Mouse (Mus musculus): ENCODE measurements around the gene Ifi27. TPM values are rescaled to one million over a fixed set of nuclear protein-coding genes. Genes with fewer than 3 reads are reported as not detected.
A peak's percentile ranks its signal among the peaks of the same experiment; 100 is the strongest.

Gene Ifi27
- polyA plus RNA-seq (2015; fragmentation: Nextera tagmentation; extraction: Ambion mirVana), result 15.6 and 15.9 TPM in 2 replicates

DNA sequence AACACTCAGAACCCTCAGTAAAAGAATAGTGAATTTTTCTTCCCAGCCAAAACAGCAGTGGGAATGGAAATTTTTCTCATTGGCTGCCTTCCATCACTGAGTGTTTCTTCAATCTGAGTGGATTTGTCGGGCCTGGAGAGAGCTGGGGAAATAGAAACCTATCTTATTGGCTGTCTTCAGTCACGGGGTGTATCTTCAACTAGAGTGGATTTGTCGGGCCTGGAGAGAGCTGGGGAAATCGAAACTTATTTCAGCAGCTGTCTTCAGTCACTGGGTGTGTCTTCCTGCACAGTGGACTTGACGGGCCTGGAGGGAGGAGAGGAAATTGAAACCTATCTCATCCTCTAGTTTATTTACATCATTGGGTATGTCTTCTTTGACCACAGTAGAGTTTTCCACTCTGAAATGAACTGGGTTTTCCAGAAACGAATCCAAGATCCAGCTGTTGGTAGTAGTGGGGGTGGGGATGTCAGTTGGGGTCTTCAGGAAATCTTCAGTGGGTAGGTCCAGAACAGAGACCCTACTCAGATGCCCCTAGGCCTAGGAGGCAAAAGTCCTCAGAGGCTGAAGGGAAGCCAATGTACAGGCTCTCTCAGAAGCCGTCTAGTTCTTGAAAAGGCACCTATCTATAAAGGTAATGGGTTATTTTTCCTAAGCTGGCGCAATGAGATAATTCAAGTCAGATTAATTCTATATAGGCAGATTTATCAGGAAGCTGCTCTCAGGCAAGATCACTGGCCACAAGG is at the start of gene Ifi27:
Ifi27 (plus strand) TSS at position 226 of the 746 bp plus-strand sequence.
- 38% methylated on average over 8 of the region's 8 CpGs for WGBS (ENCODE audit: insufficient replicate concordance)
- Histone ChIP-seq H3K4me1 (replicated peaks) (no peaks in the 10 kb centered on the region), H3K4me3 (replicated peaks) (peak within 1 kb of the TSS; percentile 18; the same call in 1 of the 2 replicates), H3K27ac (no peak within 1 kb of the TSS; the same call in 1 of the 2 replicates), H3K9me3 (replicated peaks) (no peaks in the 10 kb centered on the region), H3K27me3 (no peaks in the 10 kb centered on the region), H3K9ac (no peak within 1 kb of the TSS), H3K4me2 (peak within 1 kb of the TSS; percentile 44), H3K36me3 (no peaks in the 10 kb centered on the region)
- ATAC-seq (ENCODE audit: low read depth), result peak; percentile 87
- DNase-seq, result no peak

DNA sequence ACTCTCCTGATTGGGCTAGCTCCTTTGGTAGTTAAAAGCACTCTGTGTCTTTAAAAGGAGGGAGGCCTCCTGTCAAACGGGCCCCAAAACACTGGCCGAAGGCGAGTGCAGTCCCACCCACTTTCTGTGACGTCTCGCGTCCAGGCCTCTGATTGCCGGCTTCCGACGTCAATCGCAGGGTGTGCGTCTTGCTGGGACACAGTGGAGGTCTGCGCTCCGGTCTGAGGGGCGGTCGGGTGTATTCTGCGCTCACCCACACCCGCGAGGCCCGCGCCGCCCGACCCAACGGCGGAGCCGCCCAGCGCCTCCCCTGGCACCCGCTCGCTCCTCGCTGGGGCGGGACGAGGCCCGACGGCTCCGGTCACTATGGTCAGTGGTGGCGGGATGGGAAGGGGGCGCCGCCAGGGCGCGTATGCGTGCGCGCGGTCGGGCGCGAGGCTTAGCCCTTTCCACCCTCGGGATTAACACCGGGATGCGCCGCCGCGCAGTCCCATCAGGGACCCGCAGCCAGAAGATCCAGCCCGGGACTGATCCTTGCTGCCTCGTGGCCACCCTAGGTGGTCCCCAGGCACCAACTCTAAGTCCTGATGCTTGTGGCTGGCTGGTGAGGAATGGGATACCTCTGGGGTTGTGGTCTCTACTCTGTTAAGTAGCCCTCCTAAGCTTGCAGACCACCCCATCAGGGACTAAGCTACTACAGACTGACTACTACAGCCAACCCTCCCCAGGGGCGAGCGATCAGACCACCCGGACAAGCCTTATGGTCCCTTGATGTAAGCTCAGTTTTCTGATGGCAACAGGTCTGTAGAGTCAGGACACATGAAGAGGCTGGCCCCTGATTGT is 45.3 kb upstream of the Ifi27 start, which contains the start of gene Otub2:
Otub2 (plus strand) TSS at position 178 of the 843 bp plus-strand sequence.
- Histone ChIP-seq H3K36me3 (peaks cover 26% of the 10 kb centered on the region), H3K4me3 (replicated peaks) (peak within 1 kb of the TSS; percentile 94), H3K9me3 (replicated peaks) (no peaks in the 10 kb centered on the region), H3K27me3 (no peaks in the 10 kb centered on the region), H3K4me2 (peak within 1 kb of the TSS; percentile 82), H3K9ac (peak within 1 kb of the TSS; percentile 97), H3K4me1 (replicated peaks) (peaks cover 65% of the 10 kb centered on the region), H3K27ac (peak within 1 kb of the TSS; percentile 99)
- under 1% methylated on average over 58 of the region's 58 CpGs for WGBS (ENCODE audit: insufficient replicate concordance)
- DNase-seq (peak; percentile 96), ATAC-seq (ENCODE audit: low read depth) (peak; percentile 89)

DNA sequence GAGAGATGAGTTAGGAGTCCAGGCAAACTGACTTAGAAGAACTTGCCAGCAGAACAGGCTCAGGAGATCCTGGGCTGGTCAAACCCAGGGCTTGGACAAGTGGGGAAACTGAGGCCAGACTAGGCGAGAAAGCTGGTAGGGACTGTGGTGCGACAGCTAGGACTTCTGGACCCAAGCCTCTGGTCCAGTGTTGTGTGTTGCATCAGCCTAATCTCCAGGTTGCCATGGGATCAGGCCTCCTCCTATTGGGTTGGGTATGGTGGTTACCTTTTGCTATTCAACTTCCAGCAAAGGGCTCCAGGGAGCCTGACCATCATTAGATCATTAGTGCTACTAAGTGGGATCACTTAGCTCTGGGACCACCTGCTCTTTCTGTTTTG is 44.7 kb upstream of the Ifi27 start:
- DNase-seq (peak; percentile 59), ATAC-seq (ENCODE audit: low read depth) (peak; percentile 10; the same call in 1 of the 2 replicates)
- H3K9ac ChIP-seq, result peak overlapping the region; percentile 97
- peak overlapping the region; percentile 94 for H3K4me3 ChIP-seq (replicated peaks)
- peak overlapping the region; percentile 82 for H3K4me2 ChIP-seq
- WGBS (ENCODE audit: insufficient replicate concordance), result 45% methylated on average over 2 of the region's 2 CpGs
- H3K27me3 ChIP-seq, result no peaks in the 10 kb centered on the region
- H3K36me3 ChIP-seq, result peaks cover 26% of the 10 kb centered on the region
- H3K9me3 ChIP-seq (replicated peaks), result no peaks in the 10 kb centered on the region
- peak overlapping the region; percentile 99 for H3K27ac ChIP-seq
- H3K4me1 ChIP-seq (replicated peaks), result peaks cover 71% of the 10 kb centered on the region

DNA sequence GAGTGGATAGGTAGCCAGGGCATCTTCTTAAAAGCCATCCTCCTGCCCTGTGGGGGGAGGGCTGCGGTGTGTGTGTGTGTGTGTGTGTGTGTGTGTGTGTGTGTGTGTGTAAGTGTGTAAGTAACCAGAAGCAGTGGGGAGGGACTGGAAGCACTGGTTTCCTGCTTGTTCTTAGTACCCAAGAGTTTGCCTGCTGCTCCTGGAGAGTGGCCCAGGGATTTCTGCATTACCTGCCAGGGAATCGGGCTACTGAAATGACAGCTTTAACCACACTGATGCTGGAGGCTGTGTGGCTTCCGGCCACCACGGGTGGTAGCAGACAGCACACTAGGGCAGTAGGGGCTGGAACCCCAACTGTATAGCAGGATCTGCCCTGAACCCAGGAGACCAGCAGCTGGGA is 44.0 kb upstream of the Ifi27 start:
- Histone ChIP-seq H3K27me3 (no peaks in the 10 kb centered on the region), H3K27ac (peak overlapping the region; percentile 99), H3K4me2 (peak overlapping the region; percentile 82), H3K4me1 (replicated peaks) (peaks cover 75% of the 10 kb centered on the region), H3K4me3 (replicated peaks) (peak overlapping the region; percentile 94), H3K9ac (peak overlapping the region; percentile 97), H3K36me3 (peaks cover 26% of the 10 kb centered on the region), H3K9me3 (replicated peaks) (no peaks in the 10 kb centered on the region)
- no peak for ATAC-seq (ENCODE audit: low read depth)
- DNase-seq, result no peak
- WGBS (ENCODE audit: insufficient replicate concordance), result 56% methylated on average over 4 of the region's 4 CpGs

DNA sequence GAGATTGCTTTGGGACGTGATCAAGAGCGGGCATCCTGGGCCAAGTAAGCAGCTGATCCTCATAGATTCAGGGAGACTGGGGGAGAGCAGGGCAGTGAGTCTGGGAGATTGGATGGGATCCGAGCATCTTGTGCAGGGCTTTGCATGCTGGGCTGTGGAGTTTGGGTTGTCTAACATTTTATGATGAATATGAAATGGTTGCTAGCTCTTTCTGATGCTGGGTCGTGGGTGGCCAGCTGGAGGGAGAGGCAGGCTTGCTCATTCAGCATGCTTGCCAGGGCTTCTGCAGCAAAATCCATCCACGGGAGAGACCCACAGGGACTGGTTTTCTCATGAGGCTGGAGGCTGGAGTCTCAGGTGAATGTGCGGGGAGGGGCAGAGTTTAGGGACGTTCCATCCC is 42.9 kb upstream of the Ifi27 start:
- peaks cover 31% of the 10 kb centered on the region for H3K36me3 ChIP-seq
- H3K4me2 ChIP-seq, result peak overlapping the region; percentile 82
- WGBS (ENCODE audit: insufficient replicate concordance), result 85% methylated on average over 7 of the region's 7 CpGs
- no peaks in the 10 kb centered on the region for H3K9me3 ChIP-seq (replicated peaks)
- no peak for DNase-seq
- peak overlapping the region; percentile 97 for H3K9ac ChIP-seq
- peaks cover 83% of the 10 kb centered on the region for H3K4me1 ChIP-seq (replicated peaks)
- H3K4me3 ChIP-seq (replicated peaks), result peak overlapping the region; percentile 94
- no peaks in the 10 kb centered on the region for H3K27me3 ChIP-seq
- no peak for ATAC-seq (ENCODE audit: low read depth)
- peak overlapping the region; percentile 99 for H3K27ac ChIP-seq

DNA sequence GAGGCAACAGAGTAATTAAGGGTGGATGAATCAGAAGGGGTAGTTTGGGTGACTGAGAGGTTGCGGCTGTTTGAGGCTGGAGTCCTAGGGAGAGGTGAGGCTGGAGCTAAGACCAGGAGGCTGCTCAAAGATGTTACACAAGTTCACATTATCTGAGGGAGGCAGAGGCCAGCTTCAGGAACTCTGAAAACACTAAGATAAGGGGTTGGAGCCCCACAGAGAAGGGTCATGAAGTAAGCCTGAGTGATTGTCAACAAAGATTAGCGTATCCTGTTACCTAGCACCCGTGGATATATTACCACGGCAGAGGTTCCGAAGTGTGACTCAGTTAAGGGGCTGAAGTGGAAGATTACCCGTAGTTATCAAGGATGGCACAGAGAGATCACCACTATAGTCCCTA is 40.5 kb upstream of the Ifi27 start:
- Histone ChIP-seq H3K4me2 (peak overlapping the region; percentile 82), H3K9me3 (replicated peaks) (no peaks in the 10 kb centered on the region), H3K4me3 (replicated peaks) (peak overlapping the region; percentile 48), H3K27me3 (no peaks in the 10 kb centered on the region), H3K4me1 (replicated peaks) (peaks cover 87% of the 10 kb centered on the region), H3K27ac (peak overlapping the region; percentile 99), H3K9ac (peak overlapping the region; percentile 81), H3K36me3 (peaks cover 38% of the 10 kb centered on the region)
- ATAC-seq (ENCODE audit: low read depth), result peak; percentile 91
- DNase-seq, result peak; percentile 85
- 4% methylated on average over 6 of the region's 6 CpGs for WGBS (ENCODE audit: insufficient replicate concordance)

DNA sequence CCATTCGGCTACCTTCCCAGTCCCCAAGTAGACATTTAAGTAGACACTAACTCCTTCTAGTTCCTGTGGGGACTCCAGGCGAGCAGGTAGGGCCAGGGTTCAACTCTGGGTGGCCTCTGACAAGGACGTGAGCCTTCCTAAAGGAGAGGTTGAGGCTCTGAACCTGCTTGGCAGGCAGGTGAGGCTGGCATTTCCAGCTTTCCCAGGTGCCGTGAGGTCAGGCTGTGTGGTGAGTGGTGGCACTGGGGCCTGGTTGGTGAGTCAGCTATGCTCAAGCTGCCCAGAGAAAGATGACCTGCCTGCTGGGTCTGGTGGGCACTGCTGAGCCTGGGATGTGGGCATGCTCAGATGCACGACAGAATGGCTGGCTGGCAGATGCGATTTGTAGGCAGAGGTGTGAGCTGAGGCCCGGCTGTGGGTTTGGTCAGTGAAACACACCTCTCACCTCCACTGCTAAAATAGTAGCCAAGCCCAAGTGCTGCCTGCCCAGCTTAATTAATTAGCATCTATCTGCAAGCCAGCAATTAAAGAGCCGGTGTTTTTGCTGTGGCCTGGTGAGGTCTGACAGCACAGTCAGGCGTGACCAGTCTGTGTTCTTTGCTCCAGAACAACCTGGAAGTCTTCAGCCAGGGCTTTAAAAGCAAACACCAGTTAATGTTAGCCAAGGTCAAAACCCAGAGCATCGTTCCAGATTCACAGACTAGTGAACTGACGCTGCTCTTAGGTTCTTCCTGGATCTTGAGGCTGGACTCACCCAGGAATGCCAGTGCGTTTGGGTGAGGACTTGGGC is 38.3 kb upstream of the Ifi27 start:
- no peak overlapping the region for H3K4me3 ChIP-seq (replicated peaks)
- H3K27me3 ChIP-seq, result no peaks in the 10 kb centered on the region
- no peaks in the 10 kb centered on the region for H3K9me3 ChIP-seq (replicated peaks)
- H3K4me1 ChIP-seq (replicated peaks), result peaks cover 68% of the 10 kb centered on the region
- no peak for ATAC-seq (ENCODE audit: low read depth)
- H3K36me3 ChIP-seq, result peaks cover 49% of the 10 kb centered on the region
- no peak for DNase-seq
- 0 out of 2 replicates have a peak overlapping the region, but pooled peaks have one; percentile 3 for H3K4me2 ChIP-seq
- H3K27ac ChIP-seq, result peak overlapping the region; percentile 21
- peak overlapping the region; percentile 30; the same call in 1 of the 2 replicates for H3K9ac ChIP-seq
- 80% methylated on average over 12 of the region's 12 CpGs for WGBS (ENCODE audit: insufficient replicate concordance)

DNA sequence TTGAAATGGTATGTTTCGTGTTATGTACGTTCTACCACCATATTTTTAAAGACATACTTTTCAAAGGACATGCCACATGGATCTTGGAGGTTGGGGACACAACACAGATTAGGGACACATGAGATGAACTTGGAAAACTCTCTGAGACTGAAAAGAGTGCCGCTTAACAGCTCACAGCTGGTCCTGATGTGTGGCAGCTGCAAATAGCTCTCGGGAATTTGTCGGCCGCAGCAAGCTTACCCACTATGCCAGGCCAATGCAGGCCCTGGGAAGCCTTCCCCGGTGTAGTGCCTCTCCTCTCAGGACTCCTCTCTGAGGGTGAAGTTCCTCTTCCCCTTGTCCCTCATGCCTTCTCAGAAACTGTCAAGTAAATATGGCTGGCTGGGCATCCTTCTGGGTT is 37.3 kb upstream of the Ifi27 start:
- Histone ChIP-seq H3K9me3 (replicated peaks) (no peaks in the 10 kb centered on the region), H3K27me3 (no peaks in the 10 kb centered on the region), H3K36me3 (peaks cover 49% of the 10 kb centered on the region), H3K4me3 (replicated peaks) (no peak overlapping the region), H3K4me1 (replicated peaks) (peaks cover 57% of the 10 kb centered on the region), H3K9ac (no peak overlapping the region), H3K4me2 (no peak overlapping the region), H3K27ac (no peak overlapping the region)
- no peak for ATAC-seq (ENCODE audit: low read depth)
- WGBS (ENCODE audit: insufficient replicate concordance), result 78% methylated on average over 7 of the region's 7 CpGs
- DNase-seq, result no peak

DNA sequence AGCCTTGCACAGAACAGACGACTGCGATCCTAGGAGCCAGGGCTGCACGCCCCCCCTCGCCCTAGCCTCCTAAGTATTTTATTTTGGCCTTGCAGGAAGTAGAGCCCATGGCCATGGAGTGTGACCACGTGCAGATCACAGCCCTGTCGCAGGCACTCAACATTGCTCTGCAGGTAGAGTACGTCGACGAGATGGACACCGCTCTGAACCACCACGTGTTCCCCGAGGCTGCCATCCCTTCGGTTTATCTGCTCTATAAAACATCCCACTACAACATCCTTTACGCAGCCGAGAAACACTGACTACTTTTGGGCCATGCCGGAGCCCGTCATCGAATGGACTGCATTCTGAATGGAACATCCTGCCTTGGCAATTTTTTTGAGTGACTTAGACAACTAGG is 29.9 kb upstream of the Ifi27 start:
- DNase-seq (no peak), ATAC-seq (ENCODE audit: low read depth) (no peak)
- peaks cover 96% of the 10 kb centered on the region for H3K36me3 ChIP-seq
- H3K4me3 ChIP-seq (replicated peaks), result no peak overlapping the region
- H3K9ac ChIP-seq, result no peak overlapping the region
- WGBS (ENCODE audit: insufficient replicate concordance), result 83% methylated on average over 18 of the region's 18 CpGs
- H3K9me3 ChIP-seq (replicated peaks), result no peaks in the 10 kb centered on the region
- peaks cover 4% of the 10 kb centered on the region; the same call in 1 of the 2 replicates for H3K4me1 ChIP-seq (replicated peaks)
- no peaks in the 10 kb centered on the region for H3K27me3 ChIP-seq
- no peak overlapping the region for H3K27ac ChIP-seq
- no peak overlapping the region for H3K4me2 ChIP-seq

DNA sequence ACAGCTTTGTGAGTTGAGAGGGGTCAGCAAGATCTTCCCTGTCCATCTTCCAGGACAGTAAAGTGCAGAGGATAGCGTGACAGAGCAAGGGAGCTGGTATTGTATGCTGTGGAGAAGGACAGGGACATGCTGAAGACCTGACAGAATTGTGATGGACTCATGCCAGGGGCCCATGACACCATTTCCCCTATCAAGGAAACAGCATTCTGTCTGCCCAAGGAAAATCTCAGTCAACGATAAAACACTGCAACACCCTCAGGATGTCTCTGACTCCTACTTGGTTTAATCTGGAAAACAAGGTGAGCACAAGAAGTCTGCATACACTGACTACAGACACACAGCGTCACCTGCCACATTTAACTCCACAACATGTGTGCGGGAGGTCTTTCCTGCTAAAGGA is 26.3 kb upstream of the Ifi27 start, which contains the start of gene 9330161L09Rik:
9330161L09Rik (minus strand) TSS at position 101 of the 400 bp plus-strand sequence.
- DNase-seq (no peak), ATAC-seq (ENCODE audit: low read depth) (no peak)
- Histone ChIP-seq H3K4me2 (no peak within 1 kb of the TSS), H3K36me3 (peaks cover 99% of the 10 kb centered on the region), H3K9me3 (replicated peaks) (no peaks in the 10 kb centered on the region), H3K9ac (no peak within 1 kb of the TSS), H3K4me1 (replicated peaks) (0 out of 2 replicates have a peak, but pooled peaks cover 4% of the 10 kb centered on the region), H3K27me3 (no peaks in the 10 kb centered on the region), H3K27ac (no peak within 1 kb of the TSS; the same call in none of the 2 replicates), H3K4me3 (replicated peaks) (no peak within 1 kb of the TSS)
- WGBS (ENCODE audit: insufficient replicate concordance), result 87% methylated on average over 4 of the region's 4 CpGs
